Mouse (Mus musculus) frontal cortex, postnatal 25 days (tissue): ENCODE data around the gene Zfyve19.

Experiments
- DNase-seq, 2 experiments: peaks; one replicate each; pipeline ENCODE4 v3.0.0; 2022; ENCODE audit warnings: low spot score in 2 of 2

Zfyve19 gene

GRCm38 (mm10) chr2:119196316-119197108 lies 11.9 kb upstream of the Zfyve19 start:
- no peak for DNase-seq

DNA sequence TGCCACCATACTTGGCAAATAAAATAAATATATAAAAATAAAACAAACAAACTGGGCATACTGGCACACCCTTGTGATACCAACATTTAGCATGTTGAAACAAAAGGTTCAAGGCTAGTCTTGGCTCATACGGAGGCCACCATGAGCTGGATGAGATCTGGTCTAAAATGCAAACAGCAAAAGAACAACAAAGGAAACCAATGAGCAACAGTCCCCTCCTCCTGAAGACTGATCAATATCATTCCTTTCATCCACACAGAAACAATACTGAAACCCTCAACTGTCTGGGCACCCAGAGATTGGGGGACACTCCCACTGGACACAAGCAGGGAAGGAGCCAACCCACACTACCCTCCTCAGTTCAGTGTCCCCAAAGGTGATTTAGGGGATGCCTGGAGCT lies 10.9 kb upstream of the Zfyve19 start:
- DNase-seq = no peak

DNA sequence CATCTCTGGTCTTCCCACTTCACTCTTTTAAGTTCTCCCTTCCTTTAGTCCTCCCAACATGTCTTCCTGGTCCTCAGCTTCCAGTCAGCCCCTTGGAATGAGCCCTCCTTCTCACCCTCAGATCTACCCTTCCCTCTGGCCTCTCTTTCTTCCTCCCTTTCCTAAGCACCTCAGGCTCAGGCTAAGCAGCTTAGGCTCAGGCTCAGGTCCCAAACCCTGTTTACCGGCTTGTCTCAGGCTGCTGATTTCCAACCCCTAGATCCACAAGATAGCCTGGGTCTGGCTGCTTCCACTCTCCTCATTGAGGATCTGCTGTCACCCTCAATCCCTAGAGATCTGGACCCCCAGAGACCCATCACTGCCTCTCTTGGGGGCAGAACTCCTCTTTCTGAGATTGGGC lies 10.4 kb upstream of the Zfyve19 start:
- DNase-seq = no peak

GRCm38 (mm10) chr2:119198934-119199333 lies 9.5 kb upstream of the Zfyve19 start:
- DNase-seq = no peak

DNA sequence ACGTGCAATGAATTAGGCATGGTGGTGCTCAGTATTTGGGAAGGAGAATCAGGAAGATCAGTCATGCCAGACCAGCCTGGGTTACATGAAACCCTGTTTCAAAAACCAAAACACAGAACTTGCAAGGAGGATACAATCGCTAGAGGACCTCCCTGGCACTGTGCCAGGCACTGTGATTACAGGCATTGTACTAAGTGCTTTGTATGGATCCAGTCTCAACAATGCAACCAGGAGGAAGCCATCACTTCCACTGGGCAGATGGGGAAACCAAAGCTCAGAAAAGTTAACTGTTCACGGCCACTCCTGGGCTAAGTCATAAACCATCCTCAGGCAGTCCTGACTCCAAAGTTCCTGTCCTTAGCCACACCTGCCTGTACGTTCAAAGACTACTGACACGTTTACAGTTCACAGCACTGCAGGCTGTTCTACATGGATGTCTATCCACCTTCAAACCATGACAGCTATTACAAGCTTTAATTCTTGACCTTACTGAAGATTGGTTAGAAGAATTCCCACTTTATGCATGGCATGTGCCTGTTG lies 5.4 kb upstream of the Zfyve19 start:
- DNase-seq = no peak

DNA sequence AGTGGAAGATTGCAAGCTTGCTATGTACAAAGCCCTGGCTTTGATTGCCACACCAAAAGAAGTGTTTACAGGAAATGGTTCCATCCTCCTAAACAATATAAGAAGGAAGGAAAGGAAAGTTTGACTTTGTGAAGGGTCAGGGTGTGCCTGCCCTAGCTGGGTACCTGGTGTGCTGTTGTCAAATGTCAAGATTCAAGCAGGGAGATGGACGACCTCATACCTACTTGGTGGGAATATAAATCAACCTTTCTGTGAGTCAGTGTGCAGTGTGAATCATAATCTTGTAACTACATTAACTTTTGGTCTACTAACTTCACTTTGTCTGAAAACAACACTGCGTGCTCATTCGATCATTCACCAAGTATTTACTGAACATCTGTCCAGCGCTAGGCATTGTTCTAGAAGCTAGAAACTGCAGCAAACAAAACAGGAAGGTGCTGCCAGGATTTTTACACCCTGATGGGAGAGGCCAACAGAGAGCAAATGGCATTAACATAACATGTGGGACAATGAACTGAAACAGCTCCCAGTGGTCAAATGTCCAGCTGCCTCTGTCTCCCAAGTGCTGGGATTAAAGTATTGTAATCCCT lies 4.5 kb upstream of the Zfyve19 start:
- no peak for DNase-seq

GRCm38 (mm10) chr2:119207961-119208343 lies 465 bp upstream of the Zfyve19 start:
- DNase-seq = no peak

DNA sequence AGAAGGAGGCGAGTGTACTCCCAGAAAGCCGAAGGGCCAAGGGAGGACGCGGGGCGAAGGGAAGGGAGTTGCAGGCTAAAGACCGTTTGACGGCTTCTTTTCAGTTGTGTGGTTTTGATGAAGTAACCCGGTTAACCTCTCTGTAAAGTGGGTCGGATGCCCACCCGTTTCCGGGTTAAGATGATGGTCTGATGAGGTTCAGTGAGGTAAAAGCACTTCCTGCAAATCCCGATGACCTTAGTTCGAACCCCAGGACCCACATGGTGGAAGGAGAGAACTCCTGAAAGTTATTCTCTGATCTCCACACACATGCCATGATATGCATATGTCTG lies 725 bp downstream of the Zfyve19 start:
- no peak for DNase-seq

DNA sequence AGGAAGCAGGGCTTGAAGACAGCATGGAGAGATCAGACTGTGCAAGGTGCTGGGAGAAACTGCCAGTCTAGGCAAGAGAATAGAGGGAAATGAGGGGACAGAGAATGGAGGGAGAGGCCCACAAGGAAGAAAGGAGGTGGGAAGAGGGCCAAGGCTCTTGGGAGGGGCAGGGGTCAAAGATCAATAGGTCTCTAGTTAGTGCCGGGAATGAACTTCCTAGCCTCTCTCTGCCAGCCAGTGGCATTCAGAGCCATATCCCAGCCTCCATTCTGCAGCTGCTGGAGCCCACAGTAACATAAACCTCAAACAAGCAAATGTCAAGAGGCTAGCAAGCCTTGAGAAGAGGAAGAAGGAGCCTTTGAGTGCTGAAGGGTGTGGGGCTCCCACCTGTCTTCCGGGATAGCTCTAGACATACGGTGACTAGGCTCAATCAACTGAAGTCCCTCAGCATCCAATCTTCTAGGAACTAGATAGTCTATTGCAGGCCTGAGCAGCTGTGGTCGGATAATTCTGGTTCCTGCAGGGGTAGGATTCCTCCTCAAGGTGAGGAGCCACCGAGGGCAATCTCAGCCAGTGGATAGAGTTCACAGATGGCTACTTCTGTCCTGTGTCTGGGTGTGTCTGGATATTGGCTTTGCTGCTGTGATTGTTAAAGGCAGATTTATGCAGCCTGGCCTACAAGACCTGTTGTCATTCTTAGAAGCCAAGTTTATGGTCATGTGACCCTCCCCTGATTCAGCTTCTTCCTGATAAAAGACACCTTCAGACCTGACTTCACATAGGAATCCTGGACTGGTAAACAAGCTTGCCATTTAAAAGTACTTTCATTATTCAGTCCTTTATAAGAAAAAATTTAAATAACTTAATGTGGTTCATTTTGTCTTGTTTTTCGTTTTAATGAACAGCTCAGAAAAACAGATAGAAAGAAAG lies 21.6 kb downstream of the Zfyve19 start, which contains the start of gene Ppp1r14d:
Gene Ppp1r14d (minus strand): TSS at position 132 of the 930 bp plus-strand sequence.
- DNase-seq = no peak

DNA sequence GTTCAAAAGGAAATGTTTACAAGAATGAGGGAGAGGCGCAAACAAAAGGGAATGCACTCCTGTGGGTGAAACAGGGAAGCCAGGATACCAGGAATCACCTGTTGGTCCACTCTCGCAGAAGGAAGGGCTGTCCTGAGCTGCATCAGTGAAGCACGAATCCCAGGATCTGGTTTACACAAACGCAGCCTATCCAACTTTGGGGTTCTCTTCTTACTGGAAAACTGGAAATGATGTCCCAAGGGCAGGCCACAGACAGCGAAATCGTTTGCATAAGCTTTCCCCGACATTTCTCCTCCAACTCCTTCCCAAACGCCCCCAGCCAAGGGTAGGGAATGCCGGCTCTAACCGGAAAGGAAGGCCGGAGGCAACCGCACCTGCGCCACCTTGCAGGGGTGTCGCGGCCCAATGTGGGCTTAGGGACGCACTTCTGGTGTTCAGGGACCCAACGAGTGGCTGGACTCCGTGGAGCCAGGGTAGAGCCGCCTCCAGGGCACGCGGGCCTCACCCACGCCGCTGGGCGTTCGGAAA lies 28.3 kb downstream of the Zfyve19 start:
- no peak for DNase-seq

DNA sequence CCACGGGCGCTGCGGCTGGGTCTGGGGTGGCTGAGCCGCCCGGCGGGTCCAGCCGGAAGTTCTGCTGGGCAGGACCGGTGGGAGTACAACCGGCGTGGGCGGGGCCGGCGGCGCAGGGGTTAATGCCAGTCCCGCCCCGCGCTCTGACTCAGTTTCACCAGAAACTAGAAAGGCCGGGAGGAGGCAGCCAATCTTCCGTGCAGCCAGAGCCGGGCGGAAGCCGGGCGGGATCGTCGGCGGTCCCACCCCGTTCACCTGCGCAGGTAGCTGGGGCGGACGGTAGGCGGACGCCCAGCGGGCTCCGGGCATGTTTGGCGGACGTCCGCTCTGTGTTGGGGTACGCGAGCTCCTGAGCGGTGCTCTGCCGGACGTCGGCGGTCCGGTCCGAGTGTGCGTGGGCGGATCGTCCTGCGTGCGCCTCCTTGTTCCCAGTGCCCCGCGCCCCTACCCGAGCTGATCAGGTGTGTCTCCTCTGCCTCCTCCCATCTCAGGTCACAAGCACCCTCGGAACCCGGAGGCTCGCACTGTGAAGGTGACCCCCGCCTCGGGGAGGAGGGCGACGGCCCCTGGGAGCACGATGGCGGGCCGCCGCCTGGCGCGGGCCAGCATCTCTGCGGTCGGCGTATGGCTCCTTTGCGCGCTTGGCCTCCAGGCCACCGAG lies 28.9 kb downstream of the Zfyve19 start, which contains the start of gene Spint1:
Gene Spint1 (plus strand): TSS at position 153 of the 661 bp plus-strand sequence.
- no peak for DNase-seq

- no peak for DNase-seq
These were observed 29.4 kb downstream of the Zfyve19 start for GRCm38 (mm10) chr2:119237871-119238220.

- DNase-seq = no peak
These were observed 30.3 kb downstream of the Zfyve19 start for GRCm38 (mm10) chr2:119238671-119239070.

- DNase-seq = no peak
These were observed 31.8 kb downstream of the Zfyve19 start for GRCm38 (mm10) chr2:119240075-119240818.

- DNase-seq = no peak
These were observed 32.4 kb downstream of the Zfyve19 start for GRCm38 (mm10) chr2:119240819-119241186.

DNA sequence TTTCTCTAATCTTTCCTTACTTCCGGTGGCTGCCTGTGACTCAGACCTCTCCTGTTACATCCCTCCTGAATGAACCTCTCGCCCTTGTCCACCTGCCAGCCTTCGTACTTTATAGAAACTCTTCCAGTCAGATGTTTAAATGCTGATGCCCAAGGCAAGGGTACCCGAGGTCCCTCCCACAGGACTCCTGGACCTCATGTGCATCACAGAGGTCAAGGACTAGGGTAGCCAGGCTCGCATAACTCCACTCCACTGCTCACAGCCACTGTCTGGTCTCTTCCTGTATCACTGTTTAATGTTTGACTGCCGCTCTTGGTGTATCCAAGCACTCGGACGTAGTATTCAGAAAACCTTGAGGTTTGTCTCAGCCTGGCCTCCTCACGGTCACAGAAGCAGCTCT lies 34.1 kb downstream of the Zfyve19 start:
- no peak for DNase-seq

DNA sequence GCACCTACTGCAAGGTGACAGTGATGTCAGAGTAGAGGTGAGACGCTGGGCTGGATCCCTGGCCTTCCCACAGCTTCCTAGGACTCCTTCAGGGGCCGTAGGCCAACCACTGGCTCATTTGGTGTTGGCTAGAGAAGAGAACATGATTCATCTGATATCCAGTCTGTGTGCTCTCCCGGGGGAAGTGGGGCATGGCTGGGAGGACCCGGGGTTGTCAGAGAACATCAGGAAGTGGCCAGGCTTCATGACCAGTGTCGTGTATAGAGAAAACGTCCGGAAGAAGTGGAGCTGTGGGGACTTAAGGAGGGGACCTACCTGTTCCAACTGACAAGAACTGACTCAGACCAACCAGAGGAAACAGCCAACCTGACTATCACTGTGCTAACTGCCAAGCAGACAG lies 36.8 kb downstream of the Zfyve19 start:
- no peak for DNase-seq

GRCm38 (mm10) chr2:119247904-119248303 lies 39.5 kb downstream of the Zfyve19 start:
- no peak for DNase-seq

GRCm38 (mm10) chr2:119249592-119250061 lies 41.2 kb downstream of the Zfyve19 start:
- no peak for DNase-seq

GRCm38 (mm10) chr2:119250377-119250776 lies 42.0 kb downstream of the Zfyve19 start:
- no peak for DNase-seq
